Mouse (Mus musculus) embryonic facial prominence, embryonic 14.5 days (tissue): Measurements from ENCODE around the gene Lyzl4. TPM values are rescaled to one million over a fixed set of nuclear protein-coding genes. Genes with fewer than 3 reads are reported as not detected.

Source experiments
- ATAC-seq: fragments of 200-750 bp; cut with Nextera tagmentation; 2 replicates; pipeline ENCODE4 v1.8.0; 2017; ENCODE audit warnings: low read depth, moderate number of reproducible peaks, moderate TSS enrichment
- DNase-seq: peaks from one replicate; pipeline ENCODE4 v3.0.0-alpha.2; 2015; ENCODE audit warnings: low spot score
- H3K27ac ChIP-seq: fragments of 300-500 bp; sonication (generic); replicated peaks from 2 replicates; pipeline ENCODE4 v1.5.1; 2014; ENCODE audit warnings: low read depth, mild to moderate bottlenecking, low read length, moderate library complexity
- H3K27me3 ChIP-seq: fragments of 300-500 bp; sonication (generic); replicated peaks from 2 replicates; pipeline ENCODE4 v1.6.1; 2014; ENCODE audit warnings: low read length; ENCODE audit not compliant: control insufficient read depth, insufficient read depth
- H3K36me3 ChIP-seq: fragments of 300-500 bp; sonication (generic); 2 replicates; pipeline ENCODE4 v1.6.1; 2014; ENCODE audit warnings: low read length, mixed read lengths; ENCODE audit not compliant: control insufficient read depth, insufficient read depth
- H3K4me1 ChIP-seq: fragments of 300-500 bp; sonication (generic); 2 replicates; pipeline ENCODE4 v1.6.1; 2014; ENCODE audit warnings: antibody characterized with exemption, low read length; ENCODE audit not compliant: control insufficient read depth, insufficient read depth
- H3K4me2 ChIP-seq: fragments of 300-500 bp; sonication (generic); 2 replicates; pipeline ENCODE4 v1.6.1; 2014; ENCODE audit warnings: low read depth, mild to moderate bottlenecking, low read length, moderate library complexity, mixed read lengths
- H3K4me3 ChIP-seq: fragments of 300-500 bp; sonication (generic); 2 replicates; pipeline ENCODE4 v1.5.1; 2014; ENCODE audit warnings: low read depth, mild to moderate bottlenecking, low read length
- H3K9ac ChIP-seq: fragments of 300-500 bp; sonication (generic); 2 replicates; pipeline ENCODE4 v1.6.1; 2014; ENCODE audit warnings: low read depth, mild to moderate bottlenecking, low read length, moderate library complexity, mixed read lengths
- H3K9me3 ChIP-seq: fragments of 300-500 bp; sonication (generic); 2 replicates; pipeline ENCODE4 v1.6.1; 2016; ENCODE audit warnings: low read length; ENCODE audit not compliant: control insufficient read depth
- WGBS: fragments of 180-500 bp; shearing (Covaris S2); extraction: QIAGEN DNeasy Blood & Tissue Kit; methylation state at CpG from one replicate; pipeline ENCODE4 v1.1.7; 2014; 5-methylcytosine and 5-hydroxymethylcytosine counted together
- polyA plus RNA-seq: library from polyadenylated mRNA; unstranded; fragments of >200 nt; fragmentation: Nextera tagmentation; extraction: Ambion mirVana; gene quantifications from 2 replicates; pipeline ENCODE4 v1.2.1, GENCODE M21; 2014

Gene Lyzl4
- 0.84 and 1.7 TPM in 2 replicates for polyA plus RNA-seq

- DNase-seq, result peak; percentile 84
- Histone ChIP-seq H3K4me2 (peak within 1 kb of the TSS; percentile 96), H3K4me3 (peak within 1 kb of the TSS; percentile 56), H3K27me3 (peaks cover 50% of the 10 kb centered on the region), H3K36me3 (no peaks in the 10 kb centered on the region), H3K9ac (peak within 1 kb of the TSS; percentile 54), H3K27ac (no peak within 1 kb of the TSS), H3K9me3 (no peaks in the 10 kb centered on the region), H3K4me1 (peaks cover 10% of the 10 kb centered on the region)
- 2% methylated on average over 9 of the region's 26 CpGs for WGBS
- peak; percentile 67 for ATAC-seq
Measured at GRCm38 (mm10) chr9:121642001-121642400, at the start of gene Lyzl4. Lyzl4 (minus strand) TSS chr9:121642096.

GRCm38 (mm10) chr9:121690734-121691133 lies 48.8 kb upstream of the Lyzl4 start:
- no peak overlapping the region for H3K4me3 ChIP-seq
- H3K9me3 ChIP-seq, result no peaks in the 10 kb centered on the region
- WGBS, result 79% methylated on average over 7 of the region's 7 CpGs
- peaks cover 41% of the 10 kb centered on the region; the same call in 1 of the 2 replicates for H3K36me3 ChIP-seq
- ATAC-seq, result no peak; the same call in 1 of the 2 replicates
- no peaks in the 10 kb centered on the region for H3K4me1 ChIP-seq
- no peaks in the 10 kb centered on the region for H3K27me3 ChIP-seq
- no peak overlapping the region for H3K4me2 ChIP-seq
- DNase-seq, result no peak
- no peak overlapping the region for H3K27ac ChIP-seq
- H3K9ac ChIP-seq, result no peak overlapping the region

GRCm38 (mm10) chr9:121690200-121690651 lies 48.3 kb upstream of the Lyzl4 start:
- no peak overlapping the region for H3K4me3 ChIP-seq
- H3K27me3 ChIP-seq, result no peaks in the 10 kb centered on the region
- H3K36me3 ChIP-seq, result peaks cover 45% of the 10 kb centered on the region; the same call in 1 of the 2 replicates
- no peaks in the 10 kb centered on the region for H3K4me1 ChIP-seq
- ATAC-seq (peak; percentile 66), DNase-seq (peak; percentile 76)
- 62% methylated on average over 15 of the region's 15 CpGs for WGBS
- H3K27ac ChIP-seq, result no peak overlapping the region
- H3K4me2 ChIP-seq, result no peak overlapping the region
- no peak overlapping the region for H3K9ac ChIP-seq
- H3K9me3 ChIP-seq, result no peaks in the 10 kb centered on the region

GRCm38 (mm10) chr9:121684702-121685101 lies 42.8 kb upstream of the Lyzl4 start:
- ATAC-seq (no peak), DNase-seq (no peak)
- H3K4me3 ChIP-seq, result no peak overlapping the region
- peaks cover 45% of the 10 kb centered on the region; the same call in 1 of the 2 replicates for H3K36me3 ChIP-seq
- no peak overlapping the region for H3K9ac ChIP-seq
- no peaks in the 10 kb centered on the region for H3K4me1 ChIP-seq
- no peak overlapping the region for H3K27ac ChIP-seq
- no peak overlapping the region for H3K4me2 ChIP-seq
- H3K27me3 ChIP-seq, result no peaks in the 10 kb centered on the region
- H3K9me3 ChIP-seq, result no peaks in the 10 kb centered on the region
- 82% methylated on average over 7 of the region's 7 CpGs for WGBS

DNA sequence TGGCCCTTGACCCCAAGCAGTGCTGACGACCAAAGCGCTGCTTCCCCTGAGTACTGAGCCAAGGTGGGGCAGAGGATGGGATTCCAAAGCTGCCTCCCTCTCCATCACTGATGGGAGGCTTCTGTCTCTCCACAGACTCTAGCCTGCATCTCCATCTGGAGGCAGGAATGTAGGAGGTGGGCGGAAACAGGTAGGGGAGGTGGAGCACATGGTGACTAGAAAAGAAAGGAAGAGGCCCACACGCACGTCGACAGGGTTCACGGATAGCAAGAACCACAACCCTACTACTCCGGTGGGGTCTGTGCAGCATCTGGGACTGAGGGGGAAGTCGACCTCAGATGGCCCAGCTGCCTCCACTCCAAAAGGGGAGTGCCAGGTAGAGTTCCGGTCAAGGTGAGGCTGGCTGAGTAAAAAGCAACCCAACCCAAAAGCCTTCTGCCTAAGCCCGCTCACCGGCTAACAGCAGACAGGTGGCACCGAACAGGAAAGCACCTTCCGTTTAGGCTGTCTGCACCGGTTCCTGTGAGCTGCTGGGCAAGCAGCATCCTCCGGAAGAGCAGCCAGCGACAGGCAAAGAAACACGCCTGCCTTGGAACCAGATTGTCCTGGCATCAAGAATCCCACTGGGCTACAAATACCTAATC lies 40.3 kb upstream of the Lyzl4 start:
- Histone ChIP-seq H3K27me3 (no peaks in the 10 kb centered on the region), H3K4me1 (no peaks in the 10 kb centered on the region), H3K4me3 (no peak overlapping the region), H3K4me2 (no peak overlapping the region), H3K36me3 (peaks cover 35% of the 10 kb centered on the region; the same call in 1 of the 2 replicates), H3K9ac (no peak overlapping the region), H3K9me3 (no peaks in the 10 kb centered on the region), H3K27ac (no peak overlapping the region)
- DNase-seq, result no peak
- no peak for ATAC-seq
- WGBS, result 70% methylated on average over 18 of the region's 18 CpGs

DNA sequence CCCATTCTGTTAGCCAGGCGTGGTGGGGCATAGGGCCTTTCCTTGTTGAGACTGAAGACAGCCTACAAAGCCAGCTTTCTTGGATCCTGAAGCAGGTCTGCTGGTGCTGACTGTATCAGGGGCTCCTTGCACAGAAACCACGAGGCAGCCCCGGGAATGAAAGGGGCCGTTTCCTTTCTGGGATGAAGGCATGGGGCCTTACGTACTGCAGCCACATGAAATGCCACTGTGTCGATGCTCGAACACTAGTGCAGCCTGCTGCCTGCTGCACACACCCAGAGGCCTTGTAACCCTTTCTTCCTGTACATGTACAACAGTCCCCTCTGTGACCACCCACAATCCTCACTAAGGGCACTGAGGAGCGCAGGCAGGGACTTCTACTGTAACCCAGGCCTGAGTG lies 39.3 kb upstream of the Lyzl4 start:
- ATAC-seq (no peak), DNase-seq (no peak)
- H3K4me1 ChIP-seq, result no peaks in the 10 kb centered on the region
- 71% methylated on average over 8 of the region's 8 CpGs for WGBS
- H3K36me3 ChIP-seq, result peaks cover 32% of the 10 kb centered on the region; the same call in 1 of the 2 replicates
- no peaks in the 10 kb centered on the region for H3K27me3 ChIP-seq
- H3K4me3 ChIP-seq, result no peak overlapping the region
- no peak overlapping the region for H3K9ac ChIP-seq
- H3K9me3 ChIP-seq, result no peaks in the 10 kb centered on the region
- H3K27ac ChIP-seq, result no peak overlapping the region
- no peak overlapping the region for H3K4me2 ChIP-seq

GRCm38 (mm10) chr9:121679549-121679948 lies 37.7 kb upstream of the Lyzl4 start:
- no peak overlapping the region for H3K4me3 ChIP-seq
- H3K27me3 ChIP-seq, result no peaks in the 10 kb centered on the region
- H3K4me1 ChIP-seq, result no peaks in the 10 kb centered on the region
- no peaks in the 10 kb centered on the region for H3K9me3 ChIP-seq
- DNase-seq (peak; percentile 77), ATAC-seq (peak; percentile 88)
- H3K9ac ChIP-seq, result peak overlapping the region; percentile 12; the same call in 1 of the 2 replicates
- WGBS, result 19% methylated on average over 6 of the region's 6 CpGs
- no peak overlapping the region for H3K27ac ChIP-seq
- peaks cover 19% of the 10 kb centered on the region; the same call in 1 of the 2 replicates for H3K36me3 ChIP-seq
- H3K4me2 ChIP-seq, result no peak overlapping the region

DNA sequence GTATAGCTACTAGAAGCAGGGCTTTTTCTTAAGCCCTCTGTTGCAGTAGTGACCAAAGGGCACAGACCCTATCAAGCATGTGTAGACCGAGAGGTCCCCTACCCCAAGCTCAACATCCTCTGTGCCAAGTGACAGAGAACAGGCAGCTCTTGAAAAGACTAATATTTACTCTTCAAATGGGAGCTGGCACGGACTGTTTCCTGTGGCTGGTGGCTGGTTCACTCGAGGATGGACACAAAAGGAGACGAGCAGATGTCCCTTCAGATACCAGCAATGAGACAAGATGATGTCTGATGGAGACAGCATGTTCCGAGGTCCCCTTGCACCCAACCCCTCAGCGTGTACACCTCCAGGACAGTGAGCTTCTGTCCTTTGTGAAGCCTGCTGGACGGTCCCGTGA lies 35.6 kb upstream of the Lyzl4 start:
- H3K27ac ChIP-seq, result no peak overlapping the region
- H3K9ac ChIP-seq, result no peak overlapping the region
- ATAC-seq (no peak), DNase-seq (no peak)
- no peak overlapping the region for H3K4me2 ChIP-seq
- H3K36me3 ChIP-seq, result peaks cover 1% of the 10 kb centered on the region; the same call in 1 of the 2 replicates
- no peaks in the 10 kb centered on the region for H3K9me3 ChIP-seq
- no peak overlapping the region for H3K4me3 ChIP-seq
- no peaks in the 10 kb centered on the region for H3K27me3 ChIP-seq
- WGBS, result 74% methylated on average over 8 of the region's 8 CpGs
- no peaks in the 10 kb centered on the region for H3K4me1 ChIP-seq

DNA sequence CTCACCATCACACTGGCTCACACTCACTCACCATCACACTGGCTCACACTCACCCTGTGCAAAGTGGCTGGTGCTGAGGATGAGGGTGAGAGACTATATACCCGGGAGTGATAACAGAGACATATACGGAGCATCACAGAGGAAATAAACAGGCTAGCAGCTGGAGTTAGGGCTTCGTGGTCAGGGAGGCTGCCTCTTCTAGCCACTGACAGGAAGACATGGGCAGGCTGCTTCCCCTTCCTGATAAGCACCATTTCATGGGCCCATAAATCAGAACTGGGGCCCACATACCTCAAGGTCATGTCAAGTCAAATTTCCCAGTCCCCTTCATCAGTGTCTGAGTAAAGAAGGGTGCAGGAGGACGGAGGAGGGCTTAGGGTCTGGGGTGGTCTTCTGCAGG lies 35.2 kb upstream of the Lyzl4 start:
- DNase-seq, result no peak
- no peak for ATAC-seq
- Histone ChIP-seq H3K4me1 (no peaks in the 10 kb centered on the region), H3K4me2 (no peak overlapping the region), H3K36me3 (no peaks in the 10 kb centered on the region), H3K27me3 (no peaks in the 10 kb centered on the region), H3K27ac (no peak overlapping the region), H3K9ac (no peak overlapping the region), H3K9me3 (no peaks in the 10 kb centered on the region), H3K4me3 (no peak overlapping the region)
- 76% methylated on average over 4 of the region's 4 CpGs for WGBS
